Mouse (Mus musculus): Measurements from ENCODE around the gene Gins2. TPM values are rescaled to one million over a fixed set of nuclear protein-coding genes. Genes with fewer than 3 reads are reported as not detected.

The Gins2 gene
- polyA plus RNA-seq, 1 experiment: not detected

GRCm38 (mm10) chr8:120556198-120556892, 32.8 kb downstream of the Gins2 start:
- Histone ChIP-seq H3K27ac (ENCODE audit: insufficient read depth, low read depth, low read length) (peak overlapping the region; percentile 49), H3K4me3 (ENCODE audit: insufficient read depth, low read depth, low read length) (no peak overlapping the region), H3K4me1 (ENCODE audit: control insufficient read depth, insufficient read depth, low read length) (peaks cover 100% of the 10 kb centered on the region)
- TF ChIP-seq CTCF (IDR thresholded peaks at IDR 0.05; ENCODE audit: insufficient read depth, low read depth, low read length) (no peak), POLR2A (IDR thresholded peaks at IDR 0.05; ENCODE audit: insufficient read depth, low read depth, low read length) (no peak)
- 42% methylated on average over 20 of the region's 20 CpGs for WGBS

GRCm38 (mm10) chr8:120554466-120555039, 34.6 kb downstream of the Gins2 start:
- H3K4me1 ChIP-seq (ENCODE audit: control insufficient read depth, insufficient read depth, low read length): peaks cover 100% of the 10 kb centered on the region
- 82% methylated on average over 18 of the region's 18 CpGs for WGBS

GRCm38 (mm10) chr8:120553441-120554123, 35.5 kb downstream of the Gins2 start:
- H3K27ac ChIP-seq (ENCODE audit: insufficient read depth, low read depth, low read length): peak overlapping the region; percentile 7; the same call in 1 of the 2 replicates
- 77% methylated on average over 24 of the region's 24 CpGs for WGBS
- no peak overlapping the region for H3K4me3 ChIP-seq (ENCODE audit: insufficient read depth, low read depth, low read length)
- TF ChIP-seq CTCF (IDR thresholded peaks at IDR 0.05; ENCODE audit: insufficient read depth, low read depth, low read length) (no peak), POLR2A (IDR thresholded peaks at IDR 0.05; ENCODE audit: insufficient read depth, low read depth, low read length) (no peak)
- H3K4me1 ChIP-seq (ENCODE audit: control insufficient read depth, insufficient read depth, low read length): peaks cover 99% of the 10 kb centered on the region

More at GRCm38 (mm10) chr8:120554466-120555039, 34.6 kb downstream of the Gins2 start:
- Histone ChIP-seq H3K4me3 (ENCODE audit: insufficient read depth, low read depth, low read length) (no peak overlapping the region), H3K27ac (ENCODE audit: insufficient read depth, low read depth, low read length) (no peak overlapping the region)
- TF ChIP-seq CTCF (IDR thresholded peaks at IDR 0.05; ENCODE audit: insufficient read depth, low read depth, low read length) (no peak), POLR2A (IDR thresholded peaks at IDR 0.05; ENCODE audit: insufficient read depth, low read depth, low read length) (no peak)

- peak overlapping the region; percentile 27; the same call in 1 of the 2 replicates for H3K27ac ChIP-seq (ENCODE audit: insufficient read depth, low read depth, low read length)
- no peak overlapping the region for H3K4me3 ChIP-seq (ENCODE audit: insufficient read depth, low read depth, low read length)
- TF ChIP-seq CTCF (IDR thresholded peaks at IDR 0.05; ENCODE audit: insufficient read depth, low read depth, low read length): no peak
- no peak for TF ChIP-seq POLR2A (IDR thresholded peaks at IDR 0.05; ENCODE audit: insufficient read depth, low read depth, low read length)
- peaks cover 99% of the 10 kb centered on the region for H3K4me1 ChIP-seq (ENCODE audit: control insufficient read depth, insufficient read depth, low read length)
- WGBS: 52% methylated on average over 11 of the region's 11 CpGs
These were observed 36.6 kb downstream of the Gins2 start for GRCm38 (mm10) chr8:120552509-120552908.

- no peak for TF ChIP-seq CTCF (IDR thresholded peaks at IDR 0.05; ENCODE audit: insufficient read depth, low read depth, low read length)
- TF ChIP-seq POLR2A (IDR thresholded peaks at IDR 0.05; ENCODE audit: insufficient read depth, low read depth, low read length): no peak
- WGBS: 48% methylated on average over 3 of the region's 3 CpGs
- H3K4me1 ChIP-seq (ENCODE audit: control insufficient read depth, insufficient read depth, low read length): peaks cover 99% of the 10 kb centered on the region
- H3K4me3 ChIP-seq (ENCODE audit: insufficient read depth, low read depth, low read length): no peak overlapping the region
- H3K27ac ChIP-seq (ENCODE audit: insufficient read depth, low read depth, low read length): peak overlapping the region; percentile 97
These were observed 37.5 kb downstream of the Gins2 start for GRCm38 (mm10) chr8:120551677-120551980.

- Histone ChIP-seq H3K4me1 (ENCODE audit: control insufficient read depth, insufficient read depth, low read length) (peaks cover 97% of the 10 kb centered on the region), H3K4me3 (ENCODE audit: insufficient read depth, low read depth, low read length) (peak overlapping the region; percentile 19)
- 19% methylated on average over 11 of the region's 11 CpGs for WGBS
These were observed 38.0 kb downstream of the Gins2 start for GRCm38 (mm10) chr8:120550937-120551676.

GRCm38 (mm10) chr8:120550430-120550829, 38.7 kb downstream of the Gins2 start:
- peak overlapping the region; percentile 19 for H3K4me3 ChIP-seq (ENCODE audit: insufficient read depth, low read depth, low read length)
- WGBS: 20% methylated on average over 12 of the region's 12 CpGs
- peaks cover 95% of the 10 kb centered on the region for H3K4me1 ChIP-seq (ENCODE audit: control insufficient read depth, insufficient read depth, low read length)

More at GRCm38 (mm10) chr8:120550937-120551676, 38.0 kb downstream of the Gins2 start:
- TF ChIP-seq CTCF (IDR thresholded peaks at IDR 0.05; ENCODE audit: insufficient read depth, low read depth, low read length) (no peak), POLR2A (IDR thresholded peaks at IDR 0.05; ENCODE audit: insufficient read depth, low read depth, low read length) (no peak)
- peak overlapping the region; percentile 97 for H3K27ac ChIP-seq (ENCODE audit: insufficient read depth, low read depth, low read length)

GRCm38 (mm10) chr8:120549922-120550321, 39.2 kb downstream of the Gins2 start:
- TF ChIP-seq CTCF (IDR thresholded peaks at IDR 0.05; ENCODE audit: insufficient read depth, low read depth, low read length) (no peak), POLR2A (IDR thresholded peaks at IDR 0.05; ENCODE audit: insufficient read depth, low read depth, low read length) (no peak)
- Histone ChIP-seq H3K4me3 (ENCODE audit: insufficient read depth, low read depth, low read length) (0 out of 2 replicates have a peak overlapping the region, but pooled peaks have one; percentile 19), H3K27ac (ENCODE audit: insufficient read depth, low read depth, low read length) (peak overlapping the region; percentile 96), H3K4me1 (ENCODE audit: control insufficient read depth, insufficient read depth, low read length) (peaks cover 90% of the 10 kb centered on the region)
- 13% methylated on average over 11 of the region's 11 CpGs for WGBS

More at GRCm38 (mm10) chr8:120550430-120550829, 38.7 kb downstream of the Gins2 start:
- TF ChIP-seq POLR2A (IDR thresholded peaks at IDR 0.05; ENCODE audit: insufficient read depth, low read depth, low read length) (no peak), CTCF (IDR thresholded peaks at IDR 0.05; ENCODE audit: insufficient read depth, low read depth, low read length) (no peak)
- peak overlapping the region; percentile 96 for H3K27ac ChIP-seq (ENCODE audit: insufficient read depth, low read depth, low read length)

Measured in olfactory bulb, adult 2 months (tissue).